Mouse (Mus musculus) left cerebral cortex, adult 2 months (tissue): Measurements from ENCODE around the gene Gm21776. TPM values are rescaled to one million over a fixed set of nuclear protein-coding genes. Genes with fewer than 3 reads are reported as not detected.
"Not testable (repeated sequence)": the region's sequence is repeated elsewhere in the genome, so short reads cannot be mapped to it uniquely, and the experiment has no call there.

Experiments
- DNase-seq, 2 experiments: peaks; one replicate each; pipeline ENCODE4 v3.0.0; 2021 to 2022; ENCODE audit warnings: low spot score in 2 of 2, mixed read lengths in 1 of 2; ENCODE audit errors: extremely low spot score in 1 of 2
- H3K27ac ChIP-seq: fragments of 200-600 bp; 2 replicates; pipeline ENCODE4 v1.8.1; 2022
- H3K4me3 ChIP-seq: fragments of 200-600 bp; 2 replicates; pipeline ENCODE4 v1.8.1; 2022
- intact Hi-C: fragments of 180-260 bp; cut with DNase I; formaldehyde crosslinking; loops from one replicate; pipeline ENCODE4 v1.15.1; 2025
- long read RNA-seq, 2 experiments: library from polyadenylated mRNA; stranded (forward); transcript quantifications; one replicate each; pipeline ENCODE4 v2.0.0; 2021; ENCODE audit warnings: borderline mapping rate in 2 of 2
- total RNA-seq, 2 experiments: library from RNA; stranded (reverse); gene quantifications; 2 replicates each; pipeline ENCODE4 v1.2.3; 2021

Gm21776 gene
- not detected for total RNA-seq
- long read RNA-seq, experiment 1, result 0 reads
- long read RNA-seq, experiment 2, result 0 reads

DNA sequence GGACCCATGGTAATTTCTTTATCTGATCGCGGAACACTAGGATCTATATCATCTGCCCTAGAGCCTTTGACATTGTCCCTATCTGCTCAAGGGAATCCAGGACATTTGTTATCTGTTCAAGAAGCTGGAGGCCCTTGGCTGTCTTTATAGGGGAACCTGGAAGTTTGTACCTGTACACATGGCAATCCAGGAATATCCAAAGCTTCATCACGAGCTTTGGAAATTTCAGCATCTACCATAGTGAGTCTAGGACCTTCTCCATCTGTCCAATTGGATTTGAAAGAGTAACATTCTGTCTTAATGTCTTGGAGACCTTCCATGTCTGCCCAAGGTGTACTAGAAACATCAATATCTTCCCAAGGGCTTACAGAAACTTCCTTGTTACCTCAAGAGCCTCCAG lies at the start of gene Gm21776:
Gm21776 (plus strand) TSS at position 301 of the 400 bp plus-strand sequence.
- H3K27ac ChIP-seq, H3K4me3 ChIP-seq, intact Hi-C loops, DNase-seq: not testable (repeated sequence)
